Mouse (Mus musculus) bone marrow macrophage, adult 2 months (primary cell): ENCODE measurements at regions not wholly inside any gene's neighbourhood (a gene's known extent, or its start where the extent isn't known, plus 50 kb on each side); places are given as distances from the start of the nearest gene placed in this dataset.

Experiments
- H3K27ac ChIP-seq: 2 replicates; pipeline ENCODE4 v1.5.1; 2012; ENCODE audit warnings: low read depth, low read length; ENCODE audit not compliant: insufficient read depth
- H3K4me1 ChIP-seq: 2 replicates; pipeline ENCODE4 v1.6.1; 2012; ENCODE audit warnings: low read length; ENCODE audit not compliant: control insufficient read depth, insufficient read depth
- H3K4me3 ChIP-seq: 2 replicates; pipeline ENCODE4 v1.5.1; 2012; ENCODE audit warnings: mild to moderate bottlenecking, low read length, moderate library complexity; ENCODE audit not compliant: insufficient read depth
- CTCF ChIP-seq: IDR thresholded peaks from 2 replicates; pipeline ENCODE4 v1.5.1; 2012; ENCODE audit warnings: low read depth, mild to moderate bottlenecking, low read length, moderate library complexity
- POLR2A ChIP-seq: IDR thresholded peaks from 2 replicates; pipeline ENCODE4 v1.6.1; 2012; ENCODE audit warnings: mild to moderate bottlenecking, low read depth, low read length, borderline replicate concordance

GRCm38 (mm10) chr4:137138127-137138526 lies 89.5 kb upstream of the Zbtb40 start:
- no peak for TF ChIP-seq POLR2A
- no peak for TF ChIP-seq CTCF
- no peaks in the 10 kb centered on the region for H3K4me1 ChIP-seq
- no peak overlapping the region for H3K27ac ChIP-seq
- no peak overlapping the region for H3K4me3 ChIP-seq

- Histone ChIP-seq H3K4me1 (no peaks in the 10 kb centered on the region), H3K4me3 (no peak overlapping the region), H3K27ac (no peak overlapping the region)
- TF ChIP-seq POLR2A (no peak), CTCF (no peak)
Observed at GRCm38 (mm10) chr4:137136313-137136712, 87.7 kb upstream of the Zbtb40 start.

GRCm38 (mm10) chr4:137135792-137136191 lies 87.2 kb upstream of the Zbtb40 start:
- TF ChIP-seq POLR2A: no peak
- no peak for TF ChIP-seq CTCF
- no peaks in the 10 kb centered on the region for H3K4me1 ChIP-seq
- H3K4me3 ChIP-seq: no peak overlapping the region

GRCm38 (mm10) chr4:137134553-137134952 lies 86.0 kb upstream of the Zbtb40 start:
- no peak for TF ChIP-seq POLR2A

More at GRCm38 (mm10) chr4:137135792-137136191, 87.2 kb upstream of the Zbtb40 start:
- H3K27ac ChIP-seq: no peak overlapping the region

GRCm38 (mm10) chr4:137133789-137134188 lies 85.2 kb upstream of the Zbtb40 start:
- no peak for TF ChIP-seq CTCF
- TF ChIP-seq POLR2A: no peak
- Histone ChIP-seq H3K27ac (no peak overlapping the region), H3K4me3 (no peak overlapping the region), H3K4me1 (no peaks in the 10 kb centered on the region)

More at GRCm38 (mm10) chr4:137134553-137134952, 86.0 kb upstream of the Zbtb40 start:
- H3K4me1 ChIP-seq: no peaks in the 10 kb centered on the region
- no peak overlapping the region for H3K27ac ChIP-seq
- no peak overlapping the region for H3K4me3 ChIP-seq

- TF ChIP-seq CTCF: no peak
- no peak for TF ChIP-seq POLR2A
- no peaks in the 10 kb centered on the region for H3K4me1 ChIP-seq
- H3K4me3 ChIP-seq: no peak overlapping the region
- no peak overlapping the region for H3K27ac ChIP-seq
Observed at GRCm38 (mm10) chr4:137130619-137131212, 82.1 kb upstream of the Zbtb40 start.

- Histone ChIP-seq H3K27ac (no peak overlapping the region), H3K4me3 (no peak overlapping the region), H3K4me1 (no peaks in the 10 kb centered on the region)
- no peak for TF ChIP-seq CTCF
- TF ChIP-seq POLR2A: no peak
Observed at GRCm38 (mm10) chr4:137128152-137128551, 79.6 kb upstream of the Zbtb40 start.

GRCm38 (mm10) chr4:137121684-137122083 lies 73.1 kb upstream of the Zbtb40 start:
- TF ChIP-seq CTCF (no peak), POLR2A (no peak)
- no peak overlapping the region for H3K27ac ChIP-seq
- H3K4me1 ChIP-seq: no peaks in the 10 kb centered on the region
- no peak overlapping the region for H3K4me3 ChIP-seq

GRCm38 (mm10) chr4:137120597-137120996 lies 72.0 kb upstream of the Zbtb40 start:
- H3K4me3 ChIP-seq: no peak overlapping the region
- no peak overlapping the region for H3K27ac ChIP-seq
- H3K4me1 ChIP-seq: no peaks in the 10 kb centered on the region
- no peak for TF ChIP-seq POLR2A

GRCm38 (mm10) chr4:137118332-137118715 lies 69.7 kb upstream of the Zbtb40 start:
- Histone ChIP-seq H3K4me3 (no peak overlapping the region), H3K27ac (no peak overlapping the region), H3K4me1 (no peaks in the 10 kb centered on the region)
- no peak for TF ChIP-seq CTCF
- TF ChIP-seq POLR2A: no peak
